Mouse (Mus musculus) 3T3-L1 (cell line): ENCODE results near the gene Rasl2-9.
"Not testable (repeated sequence)": the region's sequence is repeated elsewhere in the genome, so short reads cannot be mapped to it uniquely, and the experiment has no call there.

ENCODE experiments used
- DNase-seq: peaks from one replicate; pipeline ENCODE4 v3.0.0-alpha.2; 2015; ENCODE audit warnings: low read depth, low spot score

Gene Rasl2-9

DNA sequence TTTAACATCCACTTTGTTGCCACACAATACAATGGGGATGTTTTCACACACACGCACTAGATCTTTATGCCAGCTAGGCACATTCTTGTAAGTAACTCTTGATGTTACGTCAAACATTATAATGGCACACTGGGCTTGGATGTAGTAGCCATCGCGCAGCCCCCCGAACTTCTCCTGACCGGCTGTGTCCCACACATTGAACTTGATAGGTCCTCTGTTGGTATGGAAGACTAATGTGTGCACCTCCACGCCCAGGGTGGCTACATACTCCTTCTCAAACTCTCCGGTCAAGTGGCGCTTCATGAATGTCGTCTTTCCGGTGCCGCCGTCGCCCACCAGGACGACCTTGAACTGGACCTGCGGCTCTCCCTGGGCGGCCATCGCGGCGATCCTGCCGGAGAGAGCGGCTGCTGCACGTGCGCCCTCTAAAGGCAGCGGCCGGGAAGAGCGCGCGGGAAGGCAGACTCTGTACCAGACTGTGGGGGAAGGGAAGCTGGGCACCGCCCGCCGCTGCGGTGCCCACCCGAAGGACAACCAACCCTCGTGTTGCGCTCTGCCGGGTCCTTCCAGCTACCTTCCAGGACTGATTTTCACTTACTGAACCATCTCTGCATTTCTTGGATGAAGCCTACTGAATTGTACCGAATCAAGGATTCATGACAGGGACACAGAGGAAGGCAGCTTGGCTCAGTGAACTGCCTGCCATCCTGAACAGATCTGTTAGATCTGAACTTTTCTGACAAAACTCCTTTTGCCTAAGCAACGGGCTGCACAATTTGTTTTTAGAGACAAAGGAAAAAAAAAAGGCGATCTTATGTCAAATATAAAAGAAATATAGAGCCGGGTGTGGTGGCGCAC lies at the start of gene Rasl2-9:
Rasl2-9 (minus strand) TSS at position 402 of the 858 bp plus-strand sequence.
- DNase-seq = no peak

GRCm38 (mm10) chr7:5149570-5149969 lies 23.8 kb upstream of the Rasl2-9 start, which contains the start of gene Vmn1r55:
TSS of gene Vmn1r55 (minus strand) at chr7:5149670.
- not testable (repeated sequence) for DNase-seq

DNA sequence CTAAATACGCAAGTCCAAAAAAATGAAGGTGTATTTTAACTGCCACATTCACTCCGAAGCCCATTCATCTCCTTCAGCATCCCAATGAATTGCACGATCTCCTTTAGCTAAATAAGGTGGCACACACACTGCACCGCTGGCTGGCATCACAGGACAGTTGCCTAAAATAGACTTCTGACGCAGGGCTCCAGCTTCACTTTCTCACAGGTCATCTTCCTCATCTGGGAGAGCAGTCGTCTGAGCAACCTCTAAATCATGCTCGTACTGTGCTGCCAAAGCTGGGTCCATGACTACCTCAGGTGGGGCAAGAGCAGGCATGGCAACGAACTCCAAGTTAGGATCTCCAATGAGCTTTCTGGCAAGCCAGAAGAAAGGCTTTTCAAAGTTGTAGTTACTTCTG lies 672 bp downstream of the Rasl2-9 start:
- no peak for DNase-seq

DNA sequence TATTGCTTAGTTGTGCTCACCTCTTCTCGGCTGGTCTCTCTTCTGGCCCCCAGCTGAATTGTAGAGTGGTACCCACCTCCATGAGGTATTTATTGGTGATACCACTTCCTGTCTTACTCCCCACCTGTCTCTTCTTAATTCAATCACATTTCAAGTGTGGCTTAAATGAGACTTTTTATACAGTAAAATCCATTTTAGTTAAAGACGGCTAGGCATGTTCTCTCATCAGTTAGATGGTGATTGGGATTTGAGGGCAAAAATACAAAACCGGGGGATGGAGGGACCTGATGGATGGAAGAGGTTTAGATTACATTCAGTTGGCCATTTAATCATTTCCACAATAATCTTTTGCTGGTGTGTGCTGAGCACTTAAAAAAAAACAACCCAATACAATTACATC lies 8.9 kb downstream of the Rasl2-9 start, which contains the start of gene Rfpl4:
Rfpl4 (minus strand) TSS at position 101 of the 400 bp plus-strand sequence.
- no peak for DNase-seq

GRCm38 (mm10) chr7:5112701-5113100 lies 13.0 kb downstream of the Rasl2-9 start:
- DNase-seq = no peak

DNA sequence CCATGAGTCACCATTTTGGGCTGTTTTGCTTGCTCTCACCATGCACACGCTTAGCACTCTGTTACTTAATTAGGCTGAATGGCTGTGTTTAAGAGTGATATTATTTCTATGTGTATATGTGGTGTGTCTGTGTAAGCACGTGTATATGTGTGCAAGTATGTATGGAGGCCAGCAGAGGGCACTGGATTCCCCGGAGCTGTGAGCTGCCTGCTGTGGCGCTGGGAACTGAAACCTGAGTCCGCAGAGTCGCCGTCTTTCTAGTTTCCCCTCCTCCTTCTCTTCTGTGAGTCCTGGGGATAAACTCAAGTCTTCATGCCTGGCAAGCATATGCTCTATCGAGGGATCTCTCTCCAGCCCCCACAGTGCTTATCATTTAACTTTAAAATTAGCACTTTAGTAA lies 16.4 kb downstream of the Rasl2-9 start:
- no peak for DNase-seq

DNA sequence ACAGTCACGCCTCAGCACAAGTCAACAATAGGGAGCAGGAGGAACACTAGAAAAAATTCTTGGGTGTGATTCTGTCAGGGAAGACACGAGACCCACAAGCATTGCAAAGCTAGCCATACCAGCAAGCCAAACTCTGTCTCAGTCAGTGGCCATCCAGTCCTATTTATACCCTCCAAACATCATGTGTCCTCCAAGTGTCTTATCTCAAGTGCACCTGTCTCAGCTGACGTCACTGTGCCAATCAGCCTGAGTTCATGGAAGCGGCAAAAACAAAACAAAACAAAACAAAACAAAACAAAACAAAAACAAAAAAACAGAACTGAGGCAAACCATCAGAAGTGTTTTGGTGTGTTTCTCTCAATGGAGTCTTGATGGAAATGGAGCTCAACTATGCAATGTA lies 17.5 kb downstream of the Rasl2-9 start:
- no peak for DNase-seq

- no peak for DNase-seq
Observed at GRCm38 (mm10) chr7:5102564-5102963, 23.2 kb downstream of the Rasl2-9 start.

DNA sequence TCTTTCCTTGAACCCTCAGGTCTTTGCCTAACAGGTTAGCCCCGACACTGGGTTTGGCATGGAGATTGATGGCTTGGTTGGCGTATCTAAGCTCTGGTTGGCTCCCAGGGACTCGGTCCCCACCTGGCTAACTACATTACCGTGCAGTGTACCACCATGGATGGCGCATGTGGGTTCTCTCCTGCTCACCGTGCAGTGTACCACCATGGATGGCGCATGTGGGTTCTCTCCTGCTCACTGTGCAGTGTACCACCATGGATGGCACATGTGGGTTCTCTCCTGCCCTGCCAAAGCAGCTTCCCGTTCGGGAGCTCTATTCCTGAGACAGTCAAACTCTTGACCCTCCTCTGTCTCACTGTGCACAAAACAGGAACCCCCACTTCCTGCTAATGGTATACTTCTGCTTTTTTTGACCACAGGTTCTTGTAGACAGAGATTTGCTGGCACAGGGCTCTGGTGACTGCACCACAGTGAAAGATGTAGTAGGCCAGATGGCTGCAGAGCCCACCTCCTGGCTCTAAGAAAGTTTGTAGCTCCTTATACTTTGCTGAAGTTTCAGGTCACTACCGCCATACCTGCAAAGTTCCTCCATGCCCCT lies 24.6 kb downstream of the Rasl2-9 start:
- no peak for DNase-seq

GRCm38 (mm10) chr7:5099796-5100195 lies 26.0 kb downstream of the Rasl2-9 start:
- peak; percentile 34 for DNase-seq

DNA sequence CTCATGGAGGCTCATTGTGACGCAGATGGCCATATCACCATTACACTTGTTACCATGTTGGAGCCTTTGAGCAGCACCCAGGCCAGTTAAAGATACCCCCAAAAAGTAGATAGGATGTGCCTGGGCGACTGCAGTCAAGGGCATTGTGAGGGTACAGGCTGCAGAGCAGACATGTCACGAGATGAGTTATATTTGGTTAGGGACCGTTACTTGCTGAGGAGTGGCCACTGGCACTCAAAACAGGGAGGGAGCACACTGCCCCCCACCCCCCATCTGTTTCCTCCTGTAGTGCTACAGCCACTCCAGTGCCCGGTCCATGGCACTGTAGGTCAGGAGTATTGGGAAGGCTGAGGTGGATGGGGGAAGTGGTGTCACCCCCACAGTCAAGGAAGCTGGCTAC lies 27.0 kb downstream of the Rasl2-9 start:
- no peak for DNase-seq

DNA sequence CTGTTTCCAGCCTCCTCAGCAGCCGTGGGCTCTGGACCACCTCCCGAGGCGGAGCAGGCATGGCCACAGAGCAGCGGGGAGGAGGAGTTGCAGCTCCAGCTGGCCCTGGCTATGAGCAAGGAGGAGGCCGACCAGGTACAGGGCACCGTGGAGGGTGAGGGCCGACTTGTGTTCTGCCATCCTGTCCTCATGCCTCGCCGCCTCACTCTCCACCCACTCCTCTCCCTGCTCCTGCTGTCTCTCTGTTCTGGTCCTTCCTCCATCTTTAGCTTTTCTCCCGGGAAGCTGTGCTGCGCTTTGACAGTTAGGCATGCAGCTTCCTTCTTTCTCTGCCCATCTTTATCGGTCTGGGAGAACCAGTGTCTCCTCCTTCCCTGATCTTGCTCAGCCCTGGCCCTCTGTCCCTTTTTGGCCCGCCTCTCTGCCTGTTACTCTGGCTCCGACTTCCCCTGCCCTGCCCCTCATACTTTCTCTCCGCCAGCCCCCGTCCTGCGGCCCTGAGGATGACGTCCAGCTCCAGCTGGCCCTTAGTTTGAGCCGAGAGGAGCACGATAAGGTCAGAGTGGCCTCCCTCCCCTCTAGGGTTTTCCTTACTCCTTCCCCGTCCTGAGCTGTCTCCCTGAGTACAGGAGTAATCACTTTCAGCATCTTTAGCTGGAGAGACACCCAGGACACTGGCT lies 32.8 kb downstream of the Rasl2-9 start:
- no peak for DNase-seq

DNA sequence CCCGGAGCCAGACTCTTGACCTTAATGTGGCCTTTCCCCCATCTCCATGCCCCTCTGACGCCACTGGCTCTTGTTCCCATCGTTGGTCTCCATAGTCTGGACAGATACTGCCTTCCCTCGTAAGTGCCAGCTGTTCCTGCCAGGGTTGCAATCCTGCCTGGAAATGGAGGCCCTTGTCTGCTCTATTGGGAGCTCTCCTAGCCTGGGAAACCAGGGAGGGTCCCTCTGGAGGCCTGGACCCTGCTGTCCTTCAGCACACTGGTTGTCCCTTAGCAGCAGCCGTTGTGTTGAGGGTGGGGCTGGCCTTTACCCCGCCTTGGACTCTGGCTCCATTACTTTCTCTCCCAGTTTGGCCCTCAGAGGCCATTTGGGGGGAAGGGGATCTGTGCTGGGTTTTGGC lies 33.4 kb downstream of the Rasl2-9 start:
- DNase-seq = no peak

DNA sequence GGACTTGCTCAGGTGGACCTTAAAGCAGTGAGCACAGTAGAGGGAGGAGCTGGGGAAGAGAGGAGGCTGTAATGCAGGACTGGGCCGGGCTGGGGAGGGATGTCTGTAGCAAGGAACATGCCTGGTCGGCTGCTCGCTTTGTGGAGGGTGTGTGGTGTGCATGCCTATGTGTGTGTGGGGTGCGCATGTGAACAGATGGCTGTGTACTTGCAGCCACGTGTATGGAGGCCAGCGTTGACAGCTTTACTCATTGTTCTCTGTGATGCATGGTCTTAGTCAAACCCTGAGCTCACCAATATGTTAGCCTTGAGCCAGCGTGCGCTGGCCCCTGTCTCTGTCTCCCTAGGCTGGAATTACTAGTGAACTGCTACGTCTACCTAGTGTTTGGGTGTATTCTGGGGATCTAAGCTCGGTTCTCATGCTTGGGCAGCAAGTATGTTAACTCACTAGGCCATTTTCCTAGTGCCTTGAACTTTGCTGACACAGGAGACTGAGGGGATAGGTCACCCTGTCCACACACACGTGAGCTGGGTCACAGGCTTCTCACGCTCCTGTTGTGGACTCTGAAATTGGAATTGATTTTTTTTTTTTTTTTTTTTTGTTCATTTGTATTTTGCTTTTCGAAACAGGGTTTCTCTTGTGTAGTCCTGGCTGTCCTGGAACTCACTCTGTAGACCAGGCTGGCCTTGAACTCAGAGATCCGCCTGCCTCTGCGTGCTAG lies 34.6 kb downstream of the Rasl2-9 start:
- DNase-seq = no peak

GRCm38 (mm10) chr7:5089853-5090252 lies 35.9 kb downstream of the Rasl2-9 start:
- no peak for DNase-seq

GRCm38 (mm10) chr7:5087886-5088285 lies 37.9 kb downstream of the Rasl2-9 start:
- DNase-seq = no peak

DNA sequence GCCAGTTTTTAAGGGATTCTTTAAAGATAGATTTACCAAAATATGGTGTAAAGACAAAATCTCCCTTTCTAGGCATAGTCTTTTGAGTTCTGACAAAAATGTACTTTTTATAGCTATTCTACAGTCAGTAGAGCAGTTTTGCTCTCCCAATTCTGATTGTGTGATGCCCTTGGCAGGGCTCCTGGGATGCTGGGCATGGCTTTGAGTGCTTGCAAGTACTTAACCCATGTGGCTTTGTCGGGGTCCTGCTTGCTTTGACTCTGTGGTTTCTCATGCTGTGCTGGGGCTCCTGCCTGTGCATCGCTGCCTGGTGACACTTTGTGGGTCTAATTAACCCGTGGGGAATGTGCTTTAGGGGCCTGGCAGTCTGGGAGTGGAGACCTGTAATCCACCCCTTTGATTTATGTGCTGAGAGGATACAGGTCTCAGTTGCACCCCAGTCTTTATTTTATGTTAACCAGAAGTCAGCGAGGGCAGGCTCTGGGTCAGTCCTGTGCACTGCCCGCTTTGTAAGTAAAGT lies 38.8 kb downstream of the Rasl2-9 start:
- no peak for DNase-seq

- DNase-seq = no peak
Observed at GRCm38 (mm10) chr7:5085512-5085911, 40.2 kb downstream of the Rasl2-9 start.

GRCm38 (mm10) chr7:5083325-5084105 lies 42.2 kb downstream of the Rasl2-9 start:
- no peak for DNase-seq

GRCm38 (mm10) chr7:5081939-5082338 lies 43.8 kb downstream of the Rasl2-9 start:
- no peak for DNase-seq

DNA sequence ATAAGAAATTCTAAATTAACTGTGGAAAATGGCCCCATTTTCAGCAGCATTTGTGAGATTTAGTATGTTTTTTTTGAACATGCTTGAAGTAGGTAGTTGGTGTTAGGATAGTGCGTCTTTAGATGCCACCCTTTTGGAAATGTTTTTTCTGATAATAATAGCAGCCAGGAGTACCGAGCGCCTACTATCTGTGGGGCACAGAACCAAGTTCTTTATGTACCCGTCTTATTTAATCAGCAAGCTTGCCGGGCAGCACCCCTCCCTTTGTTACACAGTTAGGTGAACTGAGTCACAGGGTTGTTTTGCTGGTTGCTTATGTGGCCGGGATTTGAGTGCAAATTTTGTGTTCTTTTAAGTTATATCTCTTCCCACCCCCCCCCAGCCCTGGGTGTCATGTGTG lies 44.5 kb downstream of the Rasl2-9 start:
- DNase-seq = peak; percentile 44
